Mouse (Mus musculus) CH12.LX (cell line): Measurements from ENCODE around the gene Cfap46. TPM values are rescaled to one million over a fixed set of nuclear protein-coding genes. Genes with fewer than 3 reads are reported as not detected.

Source experiments
- DNase-seq: peaks from one replicate; pipeline ENCODE4 v3.0.0-alpha.2; 2013; ENCODE audit errors: extremely low read depth
- H3K27ac ChIP-seq: 2 replicates; pipeline ENCODE4 v1.5.1; 2012; ENCODE audit warnings: low read depth, mild to moderate bottlenecking, control low read depth, moderate library complexity; ENCODE audit not compliant: insufficient read depth
- H3K27me3 ChIP-seq: replicated peaks from 2 replicates; pipeline ENCODE3; 2012; ENCODE audit warnings: inconsistent platforms
- H3K36me3 ChIP-seq, 2 experiments: replicated peaks in 1 of 2; 2 replicates each; pipeline versions ENCODE3 to v1.6.1; 2012; ENCODE audit warnings: inconsistent platforms in 1 of 2, low read length in 1 of 2, mild to moderate bottlenecking in 1 of 2, mixed read lengths in 1 of 2, moderate library complexity in 1 of 2; ENCODE audit not compliant: control insufficient read depth in 1 of 2, insufficient read depth in 1 of 2
- H3K4me1 ChIP-seq, 2 experiments: 2 replicates each; pipeline ENCODE4 v1.6.1; 2012; ENCODE audit warnings: inconsistent platforms in 1 of 2, moderate library complexity in 1 of 2; ENCODE audit not compliant: insufficient read depth in 2 of 2, control insufficient read depth in 1 of 2
- H3K4me2 ChIP-seq: 2 replicates; pipeline ENCODE4 v1.6.1; 2012; ENCODE audit warnings: low read depth, mild to moderate bottlenecking, control low read depth; ENCODE audit not compliant: poor library complexity, insufficient read depth, severe bottlenecking
- H3K4me3 ChIP-seq, 3 experiments: fragments of 150-350 bp in 1 of 3; sonication (generic) in 1 of 3; replicated peaks in 1 of 3; 2 replicates each; pipeline versions ENCODE3 to v1.5.1; 2011 to 2012; ENCODE audit warnings: low read depth in 2 of 3, low read length in 2 of 3, mild to moderate bottlenecking in 2 of 3, moderate library complexity in 2 of 3, control low read depth in 1 of 3, improper control_type of control experiment in 1 of 3, inconsistent platforms in 1 of 3, mixed read lengths in 1 of 3; ENCODE audit not compliant: poor library complexity in 1 of 3
- H3K79me2 ChIP-seq: replicated peaks from 2 replicates; pipeline ENCODE4 v1.6.1; 2012; ENCODE audit warnings: mild to moderate bottlenecking, moderate library complexity; ENCODE audit not compliant: control insufficient read depth, poor library complexity, insufficient read depth, severe bottlenecking; ENCODE audit errors: extremely low read depth
- H3K9ac ChIP-seq: 2 replicates; pipeline ENCODE4 v1.6.1; 2012; ENCODE audit warnings: low read depth, mild to moderate bottlenecking, control low read depth, moderate library complexity; ENCODE audit not compliant: insufficient read depth
- H3K9me3 ChIP-seq: replicated peaks from 2 replicates; pipeline ENCODE3; 2012; ENCODE audit warnings: low read length, inconsistent platforms, mixed read lengths
- CHD2 ChIP-seq: IDR thresholded peaks from 2 replicates; pipeline ENCODE4 v1.6.1; 2011; ENCODE audit warnings: low read length, improper control_type of control experiment
- CTCF ChIP-seq, 2 experiments: IDR thresholded peaks in 1 of 2; conservative IDR thresholded peaks in 1 of 2; 2 replicates each; pipeline ENCODE4 v1.5.1; 2011 to 2012; ENCODE audit warnings: low read depth in 2 of 2, low read length in 2 of 2, improper control_type of control experiment in 1 of 2, inconsistent platforms in 1 of 2, mild to moderate bottlenecking in 1 of 2, moderate library complexity in 1 of 2
- E2F4 ChIP-seq: IDR thresholded peaks from 2 replicates; pipeline ENCODE4 v1.6.1; 2011; ENCODE audit warnings: low read depth, low read length, improper control_type of control experiment; ENCODE audit not compliant: insufficient replicate concordance
- ELF1 ChIP-seq: IDR thresholded peaks from 2 replicates; pipeline ENCODE4 v1.6.1; 2014; ENCODE audit warnings: low read depth, mild to moderate bottlenecking, inconsistent platforms, low read length, improper control_type of control experiment
- HCFC1 ChIP-seq: IDR thresholded peaks from 2 replicates; pipeline ENCODE4 v1.6.1; 2012; ENCODE audit warnings: low read depth, mild to moderate bottlenecking, inconsistent platforms, low read length, improper control_type of control experiment
- IRF4 ChIP-seq: IDR thresholded peaks from 2 replicates; pipeline ENCODE4 v1.6.1; 2014; ENCODE audit warnings: low read depth, mild to moderate bottlenecking, inconsistent platforms, low read length, improper control_type of control experiment
- JUND ChIP-seq: conservative IDR thresholded peaks from 2 replicates; pipeline ENCODE4 v1.6.1; 2011; ENCODE audit warnings: low read depth, low read length, improper control_type of control experiment
- MAFK ChIP-seq: IDR thresholded peaks from 2 replicates; pipeline ENCODE4 v1.6.1; 2011; ENCODE audit warnings: low read length, improper control_type of control experiment; ENCODE audit not compliant: insufficient replicate concordance
- MAZ ChIP-seq: IDR thresholded peaks from 2 replicates; pipeline ENCODE4 v1.6.1; 2012; ENCODE audit warnings: low read depth, mild to moderate bottlenecking, inconsistent platforms, low read length, improper control_type of control experiment, moderate library complexity
- MEF2A ChIP-seq: IDR thresholded peaks from 2 replicates; pipeline ENCODE4 v1.6.1; 2014; ENCODE audit warnings: low read depth, mild to moderate bottlenecking, inconsistent platforms, low read length, improper control_type of control experiment, borderline replicate concordance
- MXI1 ChIP-seq: IDR thresholded peaks from 2 replicates; pipeline ENCODE4 v1.6.1; 2011; ENCODE audit warnings: mild to moderate bottlenecking, low read depth, low read length, improper control_type of control experiment
- NELFE ChIP-seq: IDR thresholded peaks from 2 replicates; pipeline ENCODE4 v1.6.1; 2011; ENCODE audit warnings: low read depth, low read length, improper control_type of control experiment
- NRF1 ChIP-seq: IDR thresholded peaks from 2 replicates; pipeline ENCODE4 v1.6.1; 2014; ENCODE audit warnings: low read depth, mild to moderate bottlenecking, inconsistent platforms, low read length, improper control_type of control experiment, moderate library complexity
- PAX5 ChIP-seq: IDR thresholded peaks from 2 replicates; pipeline ENCODE4 v1.6.1; 2012; ENCODE audit warnings: low read length, inconsistent platforms, mixed read lengths
- RAD21 ChIP-seq: IDR thresholded peaks from 2 replicates; pipeline ENCODE4 v1.6.1; 2011; ENCODE audit warnings: low read depth, mild to moderate bottlenecking, low read length, improper control_type of control experiment, moderate library complexity
- TCF12 ChIP-seq: IDR thresholded peaks from 2 replicates; pipeline ENCODE4 v1.6.1; 2014; ENCODE audit warnings: low read depth, mild to moderate bottlenecking, inconsistent platforms, low read length, improper control_type of control experiment
- UBTF ChIP-seq: IDR thresholded peaks from 2 replicates; pipeline ENCODE4 v1.6.1; 2012; ENCODE audit warnings: low read depth, mild to moderate bottlenecking, inconsistent platforms, low read length, improper control_type of control experiment, moderate library complexity
- USF2 ChIP-seq: conservative IDR thresholded peaks from 2 replicates; pipeline ENCODE4 v1.6.1; 2011; ENCODE audit warnings: low read depth, low read length, improper control_type of control experiment
- ZC3H11A ChIP-seq: IDR thresholded peaks from 2 replicates; pipeline ENCODE4 v1.6.1; 2012; ENCODE audit warnings: low read depth, mild to moderate bottlenecking, inconsistent platforms, low read length, improper control_type of control experiment
- ZKSCAN1 ChIP-seq: IDR thresholded peaks from 2 replicates; pipeline ENCODE4 v1.6.1; 2012; ENCODE audit warnings: low read depth, inconsistent platforms, low read length, improper control_type of control experiment, borderline replicate concordance
- dilution Hi-C: fragments of 300-500 bp; cut with MboI; formaldehyde crosslinking; loops from 2 replicates; pipeline ENCODE4 v1.14.3; 2020; ENCODE audit warnings: low sequenced_read_pairs; ENCODE audit not compliant: extremely low pct_unique_long_range_greater_than_20kb, extremely low pct_ligation_motif_present
- in situ Hi-C: fragments of 300-500 bp; cut with MboI; formaldehyde crosslinking; loops from 3 replicates; pipeline ENCODE4 v1.14.3; 2019; ENCODE audit warnings: low sequenced_read_pairs, low pct_ligation_motif_present, low pct_unique_long_range_greater_than_20kb, mixed read lengths
- polyA plus RNA-seq: library from polyadenylated mRNA; unstranded; fragments of >175 nt; gene quantifications from 2 replicates; pipeline ENCODE4 v1.2.1, GENCODE M21; 2012; ENCODE audit warnings: low read depth; ENCODE audit not compliant: insufficient read length
- total RNA-seq, 2 experiments: library from RNA; depleted of rRNA; stranded (reverse); fragments of 300-350 nt in 1 of 2; fragments of >200 nt in 1 of 2; gene quantifications; 2 replicates each; pipeline ENCODE4 v1.2.3; 2012 to 2014

Gene Cfap46
- total and polyA plus RNA-seq, 3 experiments, result 0.11 to 0.13 (median 0.11) TPM

- DNase-seq, result no peak
- H3K4me3 ChIP-seq, result no peak overlapping the region
- H3K27ac ChIP-seq, result no peak overlapping the region
- H3K79me2 ChIP-seq, result no peaks in the 10 kb centered on the region
- H3K4me2 ChIP-seq, result no peak overlapping the region
- in situ Hi-C loops (no loop called here), dilution Hi-C loops (no loop called here)
- TF ChIP-seq NRF1 (no peak), IRF4 (no peak), ZKSCAN1 (no peak), RAD21 (no peak), JUND (no peak), CHD2 (no peak), UBTF (no peak), USF2 (no peak), TCF12 (no peak), ELF1 (no peak), MXI1 (no peak), HCFC1 (no peak)
- peaks cover 0 to 34% of the 10 kb centered on the region in 2 experiments for H3K36me3 ChIP-seq
- H3K9me3 ChIP-seq, result no peaks in the 10 kb centered on the region
- no peak overlapping the region for H3K9ac ChIP-seq
- no peaks in the 10 kb centered on the region for H3K27me3 ChIP-seq
- H3K4me1 ChIP-seq, result peaks cover 0 to 9% of the 10 kb centered on the region in 2 experiments; a peak in 2 of 4 replicates
Measured at GRCm38 (mm10) chr7:139564161-139564560, 119.5 kb downstream of the Cfap46 start.

- Histone ChIP-seq H3K4me3 (no peak overlapping the region), H3K4me2 (no peak overlapping the region), H3K9me3 (no peaks in the 10 kb centered on the region), H3K9ac (no peak overlapping the region), H3K79me2 (no peaks in the 10 kb centered on the region), H3K27ac (no peak overlapping the region), H3K27me3 (no peaks in the 10 kb centered on the region), H3K36me3 (peaks cover 0 to 38% of the 10 kb centered on the region in 2 experiments), H3K4me1 (peaks cover 0 to 6% of the 10 kb centered on the region in 2 experiments; a peak in 2 of 4 replicates)
- dilution Hi-C loops, result no loop called here
- TF ChIP-seq MAFK (no peak), CTCF (conservative IDR thresholded peaks at IDR 0.05 in 1 of 2, IDR thresholded peaks at IDR 0.05 in 1 of 2; ENCODE audit: low read depth in 2 of 2, low read length in 2 of 2) (no peak), MAZ (no peak), MEF2A (no peak), E2F4 (no peak), ELF1 (no peak), CHD2 (no peak), PAX5 (no peak), ZC3H11A (no peak), NRF1 (no peak), MXI1 (no peak), NELFE (no peak)
- no peak for DNase-seq
- in situ Hi-C loops, result no loop called here
Measured at GRCm38 (mm10) chr7:139563425-139563824, 120.2 kb downstream of the Cfap46 start.
